Mouse (Mus musculus) hindbrain, embryonic 16.5 days (tissue): ENCODE results near the gene Ece1. TPM values are rescaled to one million over a fixed set of nuclear protein-coding genes. Genes with fewer than 3 reads are reported as not detected.

Experiments used
- ATAC-seq: fragments of 200-750 bp; cut with Nextera tagmentation; 2 replicates; pipeline ENCODE4 v1.8.0; 2017; ENCODE audit warnings: moderate TSS enrichment, moderate library complexity
- H3K27ac ChIP-seq: fragments of 300-500 bp; sonication (generic); 2 replicates; pipeline ENCODE4 v1.5.1; 2014; ENCODE audit warnings: low read depth, mild to moderate bottlenecking, control low read depth, low read length, moderate library complexity
- H3K27me3 ChIP-seq: fragments of 300-500 bp; sonication (generic); replicated peaks from 2 replicates; pipeline ENCODE4 v1.6.1; 2014; ENCODE audit warnings: low read length; ENCODE audit not compliant: control insufficient read depth, insufficient read depth
- H3K36me3 ChIP-seq: fragments of 300-500 bp; sonication (generic); 2 replicates; pipeline ENCODE4 v1.6.1; 2014; ENCODE audit warnings: mild to moderate bottlenecking, low read length, moderate library complexity, mixed read lengths; ENCODE audit not compliant: control insufficient read depth, insufficient read depth
- H3K4me1 ChIP-seq: fragments of 300-500 bp; sonication (generic); 2 replicates; pipeline ENCODE4 v1.6.1; 2014; ENCODE audit warnings: low read depth, low read length; ENCODE audit not compliant: control insufficient read depth, insufficient read depth
- H3K4me2 ChIP-seq: fragments of 300-500 bp; sonication (generic); 2 replicates; pipeline ENCODE4 v1.6.1; 2014; ENCODE audit warnings: mild to moderate bottlenecking, low read length, control low read depth, moderate library complexity
- H3K4me3 ChIP-seq: fragments of 300-500 bp; sonication (generic); 2 replicates; pipeline ENCODE4 v1.5.1; 2014; ENCODE audit warnings: mild to moderate bottlenecking, low read length, control low read depth, moderate library complexity
- H3K9ac ChIP-seq: fragments of 300-500 bp; sonication (generic); 2 replicates; pipeline ENCODE4 v1.6.1; 2014; ENCODE audit warnings: low read depth, mild to moderate bottlenecking, control low read depth, low read length, moderate library complexity
- H3K9me3 ChIP-seq: fragments of 300-500 bp; sonication (generic); 2 replicates; pipeline ENCODE4 v1.6.1; 2014; ENCODE audit warnings: mild to moderate bottlenecking, low read length, moderate library complexity; ENCODE audit not compliant: control insufficient read depth
- WGBS: fragments of 180-500 bp; shearing (Covaris S2); extraction: QIAGEN DNeasy Blood & Tissue Kit; methylation state at CpG from one replicate; pipeline ENCODE4 v1.1.7; 2014; 5-methylcytosine and 5-hydroxymethylcytosine counted together
- polyA plus RNA-seq: library from polyadenylated mRNA; unstranded; fragments of >200 nt; fragmentation: Nextera tagmentation; extraction: Ambion mirVana; gene quantifications from 2 replicates; pipeline ENCODE4 v1.2.1, GENCODE M21; 2015

Ece1 gene
- polyA plus RNA-seq = 18.5 and 29.8 TPM in 2 replicates

DNA sequence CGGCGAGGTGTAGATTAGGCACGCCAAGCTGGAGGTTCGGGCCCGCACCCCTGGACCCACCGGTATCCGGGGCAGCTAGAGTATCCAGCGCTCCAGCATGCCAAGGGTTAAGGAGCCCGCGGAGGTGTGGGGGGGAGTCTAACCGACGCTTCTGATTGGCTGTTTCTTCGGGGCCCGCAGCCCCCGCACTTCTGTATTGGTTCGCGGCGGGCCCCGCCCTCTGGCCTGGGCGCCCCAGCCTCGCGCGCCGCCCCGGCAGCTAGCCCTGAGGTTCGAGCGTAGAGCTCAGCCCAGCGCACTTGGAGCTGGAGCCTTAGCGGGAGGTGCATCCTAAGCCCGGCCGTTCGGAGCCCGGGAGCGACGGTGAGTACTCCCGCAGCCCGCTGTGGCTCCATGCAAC, at the start of gene Ece1:
TSS of gene Ece1 (plus strand) at position 219 of the 400 bp plus-strand sequence.
- Histone ChIP-seq H3K27ac (peak within 1 kb of the TSS; percentile 61), H3K36me3 (no peaks in the 10 kb centered on the region), H3K4me2 (peak within 1 kb of the TSS; percentile 93), H3K4me3 (peak within 1 kb of the TSS; percentile 86), H3K4me1 (peaks cover 33% of the 10 kb centered on the region), H3K9ac (peak within 1 kb of the TSS; percentile 91), H3K9me3 (no peaks in the 10 kb centered on the region), H3K27me3 (no peaks in the 10 kb centered on the region; the same call in 1 of the 2 replicates)
- WGBS = under 1% methylated on average over 35 of the region's 37 CpGs
- ATAC-seq = peak; percentile 94

GRCm38 (mm10) chr4:137812946-137813708, 48.9 kb upstream of the Ece1 start:
- H3K9me3 ChIP-seq = no peaks in the 10 kb centered on the region
- peak overlapping the region; percentile 39; the same call in 1 of the 2 replicates for H3K27ac ChIP-seq
- no peaks in the 10 kb centered on the region for H3K27me3 ChIP-seq
- no peak overlapping the region for H3K4me3 ChIP-seq
- no peak overlapping the region for H3K9ac ChIP-seq
- ATAC-seq = no peak
- peaks cover 6% of the 10 kb centered on the region for H3K4me1 ChIP-seq
- no peaks in the 10 kb centered on the region for H3K36me3 ChIP-seq
- 63% methylated on average over 13 of the region's 13 CpGs for WGBS
- no peak overlapping the region for H3K4me2 ChIP-seq

DNA sequence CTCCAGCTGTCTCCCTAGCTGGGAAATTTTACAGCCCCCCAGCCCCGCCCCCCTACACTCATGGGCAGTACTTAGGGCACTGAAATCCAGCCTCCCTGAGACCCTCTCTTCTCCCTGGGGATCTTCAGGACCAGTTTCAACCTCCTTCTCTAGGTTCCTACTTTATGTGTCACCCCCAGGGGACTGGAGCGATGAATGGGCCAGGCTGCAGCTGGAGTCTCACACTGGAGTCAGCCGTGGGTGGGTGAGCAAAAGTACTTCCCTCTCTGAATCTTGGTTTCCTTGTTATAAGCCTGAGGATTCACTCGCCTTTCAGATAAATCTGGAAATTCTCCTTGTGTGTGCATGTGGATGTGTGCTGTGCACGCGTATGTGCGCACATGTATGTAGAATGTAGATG, 47.9 kb upstream of the Ece1 start:
- H3K4me1 ChIP-seq = peaks cover 6% of the 10 kb centered on the region
- WGBS = 78% methylated on average over 7 of the region's 7 CpGs
- ATAC-seq = no peak

DNA sequence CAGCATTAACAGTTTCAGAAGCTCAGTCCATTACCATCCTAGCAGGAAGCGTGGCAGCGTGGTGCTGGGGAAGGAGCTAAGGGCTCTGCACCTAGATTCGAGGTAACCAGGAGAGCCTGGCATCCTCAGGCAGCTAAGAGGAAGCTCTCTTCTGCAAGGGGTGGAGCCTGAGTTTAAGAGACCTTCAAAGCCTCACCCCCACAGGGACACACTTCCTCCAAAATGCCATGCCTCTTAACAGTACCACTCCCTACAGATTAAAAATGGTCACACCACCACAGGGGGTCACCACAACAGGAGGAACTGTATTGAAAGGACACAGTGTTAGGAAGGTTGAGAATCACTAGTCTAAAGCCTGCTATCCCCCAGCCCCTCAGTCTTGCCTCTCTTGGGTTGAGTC, 46.6 kb upstream of the Ece1 start:
- Histone ChIP-seq H3K27ac (no peak overlapping the region), H3K4me2 (no peak overlapping the region), H3K4me1 (peaks cover 6% of the 10 kb centered on the region), H3K9me3 (peaks cover 2% of the 10 kb centered on the region; the same call in 1 of the 2 replicates), H3K27me3 (no peaks in the 10 kb centered on the region), H3K9ac (no peak overlapping the region), H3K36me3 (no peaks in the 10 kb centered on the region), H3K4me3 (no peak overlapping the region)
- WGBS = 81% methylated on average over 3 of the region's 3 CpGs
- ATAC-seq = no peak

More for the DNA sequence above, 47.9 kb upstream of the Ece1 start:
- Histone ChIP-seq H3K9ac (no peak overlapping the region), H3K4me2 (no peak overlapping the region), H3K36me3 (no peaks in the 10 kb centered on the region), H3K27me3 (no peaks in the 10 kb centered on the region), H3K27ac (no peak overlapping the region), H3K9me3 (no peaks in the 10 kb centered on the region), H3K4me3 (no peak overlapping the region)

GRCm38 (mm10) chr4:137816216-137816615, 45.8 kb upstream of the Ece1 start:
- Histone ChIP-seq H3K27me3 (no peaks in the 10 kb centered on the region), H3K27ac (no peak overlapping the region), H3K4me2 (no peak overlapping the region), H3K4me1 (peaks cover 6% of the 10 kb centered on the region), H3K4me3 (no peak overlapping the region), H3K9ac (no peak overlapping the region), H3K36me3 (no peaks in the 10 kb centered on the region), H3K9me3 (peaks cover 2% of the 10 kb centered on the region; the same call in 1 of the 2 replicates)
- WGBS = 76% methylated on average over 7 of the region's 7 CpGs
- no peak for ATAC-seq

DNA sequence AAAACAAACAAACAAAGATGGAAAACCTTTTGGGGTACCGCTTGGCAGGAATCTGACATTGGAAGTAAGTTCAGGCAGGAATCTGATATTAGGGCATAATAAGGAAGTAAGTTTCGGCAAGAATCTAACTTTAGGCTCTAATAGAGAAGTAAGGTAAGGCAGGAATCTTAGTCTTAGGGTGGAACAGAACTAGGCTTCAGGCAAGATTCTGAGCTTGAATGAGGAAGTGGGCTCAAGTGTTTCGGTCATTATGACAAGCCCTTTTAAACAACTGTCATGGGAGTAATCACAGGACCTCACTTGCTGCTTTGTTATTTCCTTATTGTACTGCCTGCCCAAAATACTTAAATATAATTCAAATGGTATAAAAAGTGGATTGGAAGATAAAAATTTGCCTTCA, 43.7 kb upstream of the Ece1 start:
- no peak overlapping the region for H3K4me2 ChIP-seq
- no peak overlapping the region for H3K4me3 ChIP-seq
- H3K4me1 ChIP-seq = peaks cover 3% of the 10 kb centered on the region
- no peaks in the 10 kb centered on the region for H3K36me3 ChIP-seq
- no peaks in the 10 kb centered on the region for H3K27me3 ChIP-seq
- no peak for ATAC-seq
- no peak overlapping the region for H3K9ac ChIP-seq
- WGBS = 89% methylated on average over 3 of the region's 3 CpGs
- no peak overlapping the region for H3K27ac ChIP-seq
- H3K9me3 ChIP-seq = peaks cover 2% of the 10 kb centered on the region; the same call in 1 of the 2 replicates

DNA sequence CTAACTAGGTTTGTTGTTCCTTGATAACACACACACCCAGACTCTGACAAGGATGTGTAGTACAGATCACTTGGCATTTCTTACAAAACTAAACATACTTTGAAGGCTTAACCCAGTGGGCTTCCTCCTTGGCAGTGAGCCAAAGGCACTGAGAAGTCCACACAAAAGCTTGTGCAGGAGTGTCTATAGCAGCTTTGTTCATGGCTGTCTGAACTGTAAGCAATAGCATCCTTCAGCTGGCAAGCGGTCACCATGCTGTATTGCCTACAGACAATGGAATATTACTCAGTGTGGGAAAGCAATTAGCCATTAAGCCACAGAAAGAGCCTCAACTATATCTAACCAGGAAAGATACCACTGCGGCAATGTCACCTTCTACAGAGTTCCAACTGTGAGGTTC, 42.5 kb upstream of the Ece1 start:
- no peak overlapping the region for H3K4me3 ChIP-seq
- H3K27me3 ChIP-seq = no peaks in the 10 kb centered on the region
- ATAC-seq = peak; percentile 24; the same call in 1 of the 2 replicates
- H3K36me3 ChIP-seq = no peaks in the 10 kb centered on the region
- H3K4me1 ChIP-seq = no peaks in the 10 kb centered on the region
- H3K4me2 ChIP-seq = no peak overlapping the region
- H3K9me3 ChIP-seq = peaks cover 2% of the 10 kb centered on the region; the same call in 1 of the 2 replicates
- 37% methylated on average over 2 of the region's 2 CpGs for WGBS
- H3K9ac ChIP-seq = no peak overlapping the region
- no peak overlapping the region for H3K27ac ChIP-seq

- H3K4me2 ChIP-seq = no peak overlapping the region
- 66% methylated on average over 3 of the region's 3 CpGs for WGBS
- no peaks in the 10 kb centered on the region for H3K36me3 ChIP-seq
- no peak overlapping the region for H3K9ac ChIP-seq
- peaks cover 2% of the 10 kb centered on the region; the same call in 1 of the 2 replicates for H3K9me3 ChIP-seq
- H3K27me3 ChIP-seq = no peaks in the 10 kb centered on the region
- no peak overlapping the region for H3K27ac ChIP-seq
- no peak overlapping the region for H3K4me3 ChIP-seq
- no peaks in the 10 kb centered on the region for H3K4me1 ChIP-seq
- no peak for ATAC-seq
Measured at GRCm38 (mm10) chr4:137820721-137821120, 41.3 kb upstream of the Ece1 start.

- no peak for ATAC-seq
Measured at GRCm38 (mm10) chr4:137822537-137822936, 39.5 kb upstream of the Ece1 start.

More at GRCm38 (mm10) chr4:137822537-137822936, 39.5 kb upstream of the Ece1 start:
- no peaks in the 10 kb centered on the region for H3K27me3 ChIP-seq
- no peaks in the 10 kb centered on the region for H3K4me1 ChIP-seq
- H3K9me3 ChIP-seq = peaks cover 2% of the 10 kb centered on the region; the same call in 1 of the 2 replicates
- H3K4me2 ChIP-seq = no peak overlapping the region
- H3K27ac ChIP-seq = no peak overlapping the region
- no peaks in the 10 kb centered on the region for H3K36me3 ChIP-seq
- 96% methylated on average over 5 of the region's 5 CpGs for WGBS
- no peak overlapping the region for H3K9ac ChIP-seq
- H3K4me3 ChIP-seq = no peak overlapping the region
